Mouse (Mus musculus): ENCODE data around the gene Fdx1l.
"Not testable (repeated sequence)": the region's sequence is repeated elsewhere in the genome, so short reads cannot be mapped to it uniquely, and the experiment has no call there.

The Fdx1l gene

GRCm38 (mm10) chr9:21067006-21067684, 6.3 kb downstream of the Fdx1l start, which contains the start of gene Zglp1:
Zglp1 (minus strand) TSS chr9:21067093.
- DNase-seq, result no peak

- no peak for DNase-seq
Observed at GRCm38 (mm10) chr9:21062928-21063327, 10.5 kb downstream of the Fdx1l start.

GRCm38 (mm10) chr9:21051578-21051977, 21.8 kb downstream of the Fdx1l start:
- no peak for DNase-seq

GRCm38 (mm10) chr9:21045235-21045634, 28.2 kb downstream of the Fdx1l start:
- DNase-seq, result no peak

- DNase-seq, result not testable (repeated sequence)
Observed at GRCm38 (mm10) chr9:21044785-21045184, 28.6 kb downstream of the Fdx1l start.

- no peak for DNase-seq
Observed at GRCm38 (mm10) chr9:21043563-21043962, 29.9 kb downstream of the Fdx1l start.

- no peak for DNase-seq
Observed at GRCm38 (mm10) chr9:21041308-21041707, 32.1 kb downstream of the Fdx1l start.

GRCm38 (mm10) chr9:21039779-21040178, 33.6 kb downstream of the Fdx1l start:
- no peak for DNase-seq

- no peak for DNase-seq
Observed at GRCm38 (mm10) chr9:21037481-21037891, 35.9 kb downstream of the Fdx1l start.

- DNase-seq, result no peak
Observed at GRCm38 (mm10) chr9:21036666-21037065, 36.7 kb downstream of the Fdx1l start.

GRCm38 (mm10) chr9:21036161-21036560, 37.3 kb downstream of the Fdx1l start:
- no peak for DNase-seq

- DNase-seq, result no peak
Observed at GRCm38 (mm10) chr9:21035586-21035985, 37.8 kb downstream of the Fdx1l start.

- no peak for DNase-seq
Observed at GRCm38 (mm10) chr9:21034481-21035085, 38.8 kb downstream of the Fdx1l start.

GRCm38 (mm10) chr9:21033136-21033535, 40.3 kb downstream of the Fdx1l start:
- peak; percentile 40 for DNase-seq

- DNase-seq, result no peak
Observed at GRCm38 (mm10) chr9:21032491-21032890, 40.9 kb downstream of the Fdx1l start.

- DNase-seq, result no peak
Observed at GRCm38 (mm10) chr9:21031896-21032351, 41.5 kb downstream of the Fdx1l start, which contains the start of gene Icam5. Icam5 (plus strand) TSS chr9:21032073.

- no peak for DNase-seq
Observed at GRCm38 (mm10) chr9:21031251-21031895, 42.0 kb downstream of the Fdx1l start.

- DNase-seq, result peak; percentile 79
Observed at GRCm38 (mm10) chr9:21030781-21031250, 42.6 kb downstream of the Fdx1l start.

GRCm38 (mm10) chr9:21030055-21030600, 43.3 kb downstream of the Fdx1l start:
- DNase-seq, result no peak

GRCm38 (mm10) chr9:21029291-21030054, 43.9 kb downstream of the Fdx1l start, which contains the start of gene Icam4:
Icam4 (plus strand) TSS chr9:21029373.
- peak; percentile 45 for DNase-seq

GRCm38 (mm10) chr9:21028560-21029110, 44.8 kb downstream of the Fdx1l start:
- DNase-seq, result no peak

GRCm38 (mm10) chr9:21027774-21028290, 45.6 kb downstream of the Fdx1l start:
- DNase-seq, result no peak

Data from cerebellum, adult 9-11 months (tissue).